Mouse (Mus musculus) central nervous system, embryonic 14 days (tissue): ENCODE data around the gene Olfr868. TPM values are rescaled to one million over a fixed set of nuclear protein-coding genes. Genes with fewer than 3 reads are reported as not detected.

ENCODE experiments used
- polyA plus RNA-seq: library from polyadenylated mRNA; depleted of rRNA; stranded (reverse); fragments of >200 nt; gene quantifications from 2 replicates; pipeline ENCODE4 v1.2.3, GENCODE M21; 2012; rRNA removed

Olfr868 gene
- polyA plus RNA-seq = not detected in 2 replicates

GRCm38 (mm10) chr9:20098326-20098725, at the start of gene Olfr868:
Olfr868 (plus strand) TSS chr9:20098626.

DNA sequence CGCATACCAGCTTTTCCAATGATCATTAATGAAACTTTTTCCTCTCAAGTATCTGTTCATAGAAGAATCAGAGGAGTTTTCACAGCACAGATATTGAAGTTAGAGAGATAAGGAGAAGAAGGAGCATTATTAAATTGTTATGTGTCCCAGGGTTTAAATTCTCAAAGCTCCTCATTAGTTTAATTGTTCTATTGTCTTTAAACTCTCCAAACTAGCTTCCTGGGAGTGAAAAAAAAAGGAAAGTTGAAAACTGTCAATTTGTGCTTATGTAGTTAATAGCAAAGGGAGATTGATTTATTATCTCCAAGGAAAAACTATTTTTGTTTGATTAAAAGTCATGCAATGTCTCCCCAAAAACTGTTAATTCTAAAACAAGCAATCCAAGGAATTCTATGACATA, 41.0 kb upstream of the Olfr868 start, which contains the start of gene Olfr867:
Olfr867 (minus strand) TSS at position 101 of the 400 bp plus-strand sequence.

DNA sequence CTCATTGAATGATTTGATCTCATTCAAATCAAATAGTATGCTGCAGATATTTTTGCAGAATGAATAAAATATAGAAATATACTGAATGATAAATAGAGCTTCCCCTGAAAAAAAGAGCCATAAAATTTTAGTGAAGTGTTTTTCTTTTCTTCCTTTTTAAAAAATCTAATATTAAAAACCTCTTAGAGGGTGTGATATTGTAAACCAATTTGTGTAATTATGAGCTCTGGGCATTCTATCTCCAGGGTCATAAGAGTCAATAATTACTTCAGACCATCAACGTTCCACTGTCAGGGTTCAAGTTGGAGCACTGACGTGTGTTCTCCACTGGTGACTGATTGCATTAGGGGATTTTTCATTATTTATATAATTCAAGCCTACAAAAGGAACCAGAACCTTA, 30.3 kb downstream of the Olfr868 start, which contains the start of gene Olfr869:
Olfr869 (plus strand) TSS at position 301 of the 400 bp plus-strand sequence.

Other genes with a start within 250 kb of the Olfr868 start
- gene Olfr860, start 248.9 kb upstream of the Olfr868 start, polyA plus RNA-seq = not detected in 2 replicates
- gene Olfr862, start 210.6 kb upstream of the Olfr868 start, polyA plus RNA-seq = not detected in 2 replicates
- gene Olfr77, start 181.8 kb upstream of the Olfr868 start, polyA plus RNA-seq = not detected in 2 replicates
- gene Olfr866, start 70.6 kb upstream of the Olfr868 start, polyA plus RNA-seq = not detected in 2 replicates
- not detected in 2 replicates for gene Olfr867, start 41.1 kb upstream of the Olfr868 start, polyA plus RNA-seq
- gene Olfr869, start 30.4 kb downstream of the Olfr868 start, polyA plus RNA-seq = not detected in 2 replicates
- not detected in 2 replicates for gene Olfr870, start 75.4 kb downstream of the Olfr868 start, polyA plus RNA-seq
- not detected in 2 replicates for gene Olfr871, start 113.6 kb downstream of the Olfr868 start, polyA plus RNA-seq
- gene Olfr872, start 138.5 kb downstream of the Olfr868 start, polyA plus RNA-seq = not detected in 2 replicates
- gene Olfr39, start 183.7 kb downstream of the Olfr868 start, polyA plus RNA-seq = not detected in 2 replicates
- gene Olfr873, start 199.9 kb downstream of the Olfr868 start, polyA plus RNA-seq = not detected in 2 replicates
- 0.02 TPM in 1 of 2 replicates, not detected in the other for gene Olfr18, start 237.5 kb downstream of the Olfr868 start, polyA plus RNA-seq